Mouse (Mus musculus) kidney, postnatal 25 days (tissue): ENCODE results near the gene U90926.
A peak's percentile ranks its signal among the peaks of the same experiment; 100 is the strongest.

ENCODE experiments used
- DNase-seq, 2 experiments: peaks; one replicate each; pipeline ENCODE4 v3.0.0; 2021; ENCODE audit warnings: mixed read lengths in 2 of 2

Gene U90926

GRCm38 (mm10) chr5:92212231-92212630, 3.0 kb downstream of the U90926 start:
- DNase-seq, result peak in 1 of 2 experiments; percentile 43

GRCm38 (mm10) chr5:92210205-92210604, 5.0 kb downstream of the U90926 start:
- DNase-seq, result no peak

- no peak for DNase-seq
Measured at GRCm38 (mm10) chr5:92206121-92206520, 9.1 kb downstream of the U90926 start.

GRCm38 (mm10) chr5:92205706-92206105, 9.5 kb downstream of the U90926 start:
- peak; percentile 14 to 50 for DNase-seq

GRCm38 (mm10) chr5:92205184-92205583, 10.0 kb downstream of the U90926 start:
- DNase-seq, result peak; percentile 50 to 61

- no peak for DNase-seq
Measured at GRCm38 (mm10) chr5:92204162-92205036, 10.8 kb downstream of the U90926 start.

GRCm38 (mm10) chr5:92198266-92198665, 16.9 kb downstream of the U90926 start:
- peak in 1 of 2 experiments; percentile 44 for DNase-seq

GRCm38 (mm10) chr5:92196895-92197811, 18.1 kb downstream of the U90926 start:
- no peak for DNase-seq

GRCm38 (mm10) chr5:92195716-92196115, 19.5 kb downstream of the U90926 start:
- peak; percentile 50 to 65 for DNase-seq

- no peak for DNase-seq
Measured at GRCm38 (mm10) chr5:92188881-92189483, 26.2 kb downstream of the U90926 start.

- no peak for DNase-seq
Measured at GRCm38 (mm10) chr5:92183071-92183830, 32.0 kb downstream of the U90926 start.

- DNase-seq, result no peak
Measured at GRCm38 (mm10) chr5:92165976-92166375, 49.2 kb downstream of the U90926 start.
